Comparison of ENCODE assay signal across 8 mouse cellular contexts in genomic region chr3:96198181-96198580, GRCm38 (mm10). TPM values are rescaled to one million over a fixed set of nuclear protein-coding genes. Genes with fewer than 3 reads are reported as not detected.
DNase-seq lines count a peak whose midpoint lies in the region; ATAC-seq and TF ChIP-seq lines count a peak whose summit lies in the region.

No protein-coding gene starts in this region.

- no peak overlapping the region for H3K27ac ChIP-seq in heart, adult 2 months
- no peak overlapping the region for H3K27ac ChIP-seq in forebrain, embryonic 11.5 days (ENCODE audit: low read depth, low read length)
- 0 out of 2 replicates have a peak overlapping the region, but pooled peaks have one; percentile 6 for H3K27ac ChIP-seq in limb, embryonic 13.5 days

- peak; percentile 25; the same call in 1 of the 2 replicates for ATAC-seq in forebrain, embryonic 11.5 days (replicated peaks; ENCODE audit: low FRiP score)
- no peak for ATAC-seq in limb, embryonic 13.5 days (ENCODE audit: low FRiP score, low read depth)

- TF ChIP-seq POLR2A in heart, adult 2 months (IDR thresholded peaks at IDR 0.05; ENCODE audit: insufficient read depth, low read depth, low read length) = no peak

- no peak overlapping the region for H3K9ac ChIP-seq in heart, adult 2 months (ENCODE audit: low read depth, low read length)
- H3K9ac ChIP-seq in forebrain, embryonic 11.5 days (ENCODE audit: low read length) = peak overlapping the region; percentile 50
- H3K9ac ChIP-seq in limb, embryonic 13.5 days = peak overlapping the region; percentile 19

- no peaks in the 10 kb centered on the region for H3K27me3 ChIP-seq in heart, adult 2 months (ENCODE audit: control insufficient read depth, insufficient read depth, low read length)
- H3K27me3 ChIP-seq in forebrain, embryonic 11.5 days (ENCODE audit: control insufficient read depth, insufficient read depth, low read length) = no peaks in the 10 kb centered on the region
- no peaks in the 10 kb centered on the region for H3K27me3 ChIP-seq in limb, embryonic 13.5 days

- H3K79me2 ChIP-seq in heart, adult 2 months (replicated peaks; ENCODE audit: control insufficient read depth, insufficient read depth, low read length) = no peaks in the 10 kb centered on the region

- 9% methylated on average over 6 of the region's 6 CpGs for WGBS in heart, adult 2 months
- WGBS in forebrain, embryonic 11.5 days = 2% methylated on average over 6 of the region's 6 CpGs
- 5% methylated on average over 6 of the region's 6 CpGs for WGBS in limb, embryonic 13.5 days

- H3K36me3 ChIP-seq in heart, adult 2 months (ENCODE audit: control insufficient read depth, insufficient read depth, low read length) = no peaks in the 10 kb centered on the region
- no peaks in the 10 kb centered on the region for H3K36me3 ChIP-seq in forebrain, embryonic 11.5 days (ENCODE audit: control insufficient read depth, insufficient read depth, low read length)
- H3K36me3 ChIP-seq in limb, embryonic 13.5 days = peaks cover 5% of the 10 kb centered on the region

- no peak for TF ChIP-seq EP300 in heart, adult 2 months (IDR thresholded peaks at IDR 0.05; ENCODE audit: insufficient read depth, low read depth, low read length)

- TF ChIP-seq CTCF in heart, adult 2 months (IDR thresholded peaks at IDR 0.05) = no peak

- DNase-seq in heart, adult 2 months = no peak
- no peak for DNase-seq in heart, postnatal 10 days
- DNase-seq in ES-CJ7 (ENCODE audit: low read depth, low spot score) = peak; percentile 57
- no peak for DNase-seq in forebrain, embryonic 11.5 days (ENCODE audit: low spot score)
- peak; percentile 71 for DNase-seq in natural killer cell, adult 2 months (ENCODE audit: low spot score in 2 of 2)
- no peak for DNase-seq in ovary, postnatal 14 days (ENCODE audit: low spot score)
- no peak for DNase-seq in cerebellum, postnatal 4 days (ENCODE audit: low spot score in 2 of 2)

- no peaks in the 10 kb centered on the region for H3K9me3 ChIP-seq in forebrain, embryonic 11.5 days (ENCODE audit: control insufficient read depth, low read length)
- 0 out of 2 replicates have a peak, but pooled peaks cover 5% of the 10 kb centered on the region for H3K9me3 ChIP-seq in limb, embryonic 13.5 days

- peak overlapping the region; percentile 70; the same call in 1 of the 2 replicates for H3K4me3 ChIP-seq in heart, adult 2 months
- H3K4me3 ChIP-seq in forebrain, embryonic 11.5 days (ENCODE audit: low read depth, low read length) = peak overlapping the region; percentile 66
- peak overlapping the region; percentile 70 for H3K4me3 ChIP-seq in limb, embryonic 13.5 days

- intact Hi-C loops in heart, adult 2 months (cut with DNase I) = no loop called here
- intact Hi-C loops in heart, postnatal 10 days (cut with DNase I) = no loop called here

- H3K4me1 ChIP-seq in heart, adult 2 months (ENCODE audit: control insufficient read depth, insufficient read depth, low read length) = no peaks in the 10 kb centered on the region
- peaks cover 7% of the 10 kb centered on the region for H3K4me1 ChIP-seq in forebrain, embryonic 11.5 days (replicated peaks; ENCODE audit: control insufficient read depth, insufficient read depth, low read length)
- peaks cover 14% of the 10 kb centered on the region for H3K4me1 ChIP-seq in limb, embryonic 13.5 days

- peak overlapping the region; percentile 98 for H3K4me2 ChIP-seq in forebrain, embryonic 11.5 days (ENCODE audit: low read depth, low read length, severe bottlenecking)
- H3K4me2 ChIP-seq in limb, embryonic 13.5 days (replicated peaks) = peak overlapping the region; percentile 94

RNA-seq across cellular contexts. Expression of gene Sv2a, which starts 17.2 kb away (rescaled TPM):
- total RNA-seq in heart, adult 2 months (2021) = 1 to 10 TPM; 3.4 to 5.4 TPM
- polyA plus RNA-seq in heart, adult 2 months (2012; rRNA removed) = 4.5 and 5.7 TPM in 2 replicates
- total RNA-seq in heart, postnatal 10 days (2021) = 10 to 100 TPM; 13.7 to 14.0 TPM
- 8.2 and 9.0 TPM in 2 replicates for polyA plus RNA-seq in forebrain, embryonic 11.5 days (2014; fragmentation: Nextera tagmentation; extraction: Ambion mirVana)
- polyA plus RNA-seq in limb, embryonic 13.5 days (2015; fragmentation: Nextera tagmentation; extraction: Ambion mirVana) = 4.6 and 7.8 TPM in 2 replicates

RNA-seq across cellular contexts. Expression of gene Bola1, which starts 21.3 kb away (rescaled TPM):
- 10 to 100 TPM; 22.6 to 28.7 TPM for total RNA-seq in heart, adult 2 months (2021)
- polyA plus RNA-seq in heart, adult 2 months (2012; rRNA removed) = 22.3 and 36.0 TPM in 2 replicates
- 10 to 100 TPM; 19.3 to 19.6 TPM for total RNA-seq in heart, postnatal 10 days (2021)
- 75.7 and 83.7 TPM in 2 replicates for polyA plus RNA-seq in forebrain, embryonic 11.5 days (2014; fragmentation: Nextera tagmentation; extraction: Ambion mirVana)
- 51.1 and 55.2 TPM in 2 replicates for polyA plus RNA-seq in limb, embryonic 13.5 days (2015; fragmentation: Nextera tagmentation; extraction: Ambion mirVana)

RNA-seq across cellular contexts. Expression of gene Hist2h2ab, which starts 21.5 kb away (rescaled TPM):
- 1 to 10 TPM; 1.9 to 2.0 TPM for total RNA-seq in heart, adult 2 months (2021)
- polyA plus RNA-seq in heart, adult 2 months (2012; rRNA removed) = 0.35 TPM in 1 of 2 replicates, not detected in the other
- 10 to 100 TPM; 10.6 to 14.9 TPM for total RNA-seq in heart, postnatal 10 days (2021)
- polyA plus RNA-seq in forebrain, embryonic 11.5 days (2014; fragmentation: Nextera tagmentation; extraction: Ambion mirVana) = 0.71 TPM in 1 of 2 replicates, not detected in the other
- polyA plus RNA-seq in limb, embryonic 13.5 days (2015; fragmentation: Nextera tagmentation; extraction: Ambion mirVana) = 1.3 TPM in 1 of 2 replicates, not detected in the other

RNA-seq across cellular contexts. Expression of gene Hist2h2ac, which starts 22.5 kb away (rescaled TPM):
- total RNA-seq in heart, adult 2 months (2021) = 10 to 100 TPM; 18.1 to 26.3 TPM
- 1.3 and 1.5 TPM in 2 replicates for polyA plus RNA-seq in heart, adult 2 months (2012; rRNA removed)
- total RNA-seq in heart, postnatal 10 days (2021) = 100 to 1,000 TPM; 103 to 121 TPM
- polyA plus RNA-seq in forebrain, embryonic 11.5 days (2014; fragmentation: Nextera tagmentation; extraction: Ambion mirVana) = 16.5 and 18.7 TPM in 2 replicates
- polyA plus RNA-seq in limb, embryonic 13.5 days (2015; fragmentation: Nextera tagmentation; extraction: Ambion mirVana) = 11.1 and 12.0 TPM in 2 replicates

RNA-seq across cellular contexts. Expression of gene Hist2h2be, which starts 22.7 kb away (rescaled TPM):
- 10 to 100 TPM in 1 of 2 experiments, 1 to 10 TPM in 1; 9.4 to 10.1 TPM for total RNA-seq in heart, adult 2 months (2021)
- 6.9 and 11.9 TPM in 2 replicates for polyA plus RNA-seq in heart, adult 2 months (2012; rRNA removed)
- total RNA-seq in heart, postnatal 10 days (2021) = 1 to 10 TPM; 4.6 to 5.9 TPM
- 14.3 and 15.8 TPM in 2 replicates for polyA plus RNA-seq in forebrain, embryonic 11.5 days (2014; fragmentation: Nextera tagmentation; extraction: Ambion mirVana)
- polyA plus RNA-seq in limb, embryonic 13.5 days (2015; fragmentation: Nextera tagmentation; extraction: Ambion mirVana) = 6.7 and 7.2 TPM in 2 replicates

Comparison
In these comparisons a context has a peak if more than half of its experiments do, and no peak if none do; other contexts are left out.
1. DNase-seq: peak in ES-CJ7 (single experiment) and natural killer cell, adult 2 months (2 of 2); none in heart, adult 2 months (0 of 2), heart, postnatal 10 days (0 of 2), forebrain, embryonic 11.5 days (single experiment), ovary, postnatal 14 days (single experiment) and cerebellum, postnatal 4 days (0 of 2).
2. Peak in every context shown above with its lines, with median percentiles within 50 percentile points of each other: H3K4me3 ChIP-seq.